Mouse (Mus musculus): Measurements from ENCODE around the gene Gtf2ird1.

DNA sequence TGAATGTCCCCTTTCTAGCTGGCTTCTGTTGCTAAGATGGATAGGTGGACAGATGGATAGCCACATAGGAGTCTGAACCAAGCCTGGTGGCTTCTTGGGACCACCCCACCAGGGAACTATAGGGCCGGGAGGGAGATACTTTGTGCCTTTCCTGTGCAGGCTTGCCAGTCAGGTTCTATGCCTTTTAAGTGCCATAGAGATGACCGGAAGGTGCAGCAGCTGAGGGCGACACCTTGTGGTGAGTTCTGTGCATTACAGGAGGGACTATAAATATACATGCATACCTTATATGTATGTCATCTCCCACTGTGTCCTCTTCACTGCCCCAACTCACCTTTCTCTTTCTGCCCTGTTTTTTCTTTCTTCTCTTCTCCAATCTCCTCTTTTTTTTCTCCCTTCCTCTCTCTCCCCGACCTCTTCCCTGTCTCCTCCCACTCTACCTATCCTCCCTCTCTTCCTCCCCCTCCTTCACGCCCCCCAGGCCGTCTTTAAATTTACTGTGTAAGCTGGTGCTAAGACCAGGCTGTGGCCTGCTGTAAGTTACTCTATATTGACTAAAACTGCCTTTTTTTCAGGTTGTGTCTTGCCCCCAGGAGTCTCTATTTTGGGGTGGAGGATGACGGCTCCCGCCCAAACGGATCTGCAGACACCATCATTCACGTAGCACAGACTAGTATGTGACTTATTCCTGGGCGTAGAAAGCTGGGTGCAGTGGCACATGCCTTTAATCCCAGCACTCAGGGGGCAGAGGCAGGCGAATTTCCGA, 29.6 kb upstream of the Gtf2ird1 start:
- TF ChIP-seq CTCF (conservative IDR thresholded peaks at IDR 0.05 in 1 of 2, IDR thresholded peaks at IDR 0.05 in 1 of 2; ENCODE audit: low read depth in 2 of 2, low read length in 2 of 2) (peak; percentile 96 to 99), TCF12 (IDR thresholded peaks at IDR 0.05; ENCODE audit: low read depth, low read length) (peak; percentile 45; the same call in 1 of the 2 replicates), ZMIZ1 (IDR thresholded peaks at IDR 0.05; ENCODE audit: low read depth, low read length) (no peak), JUND (conservative IDR thresholded peaks at IDR 0.05; ENCODE audit: low read depth, low read length) (no peak), CHD1 (IDR thresholded peaks at IDR 0.05; ENCODE audit: low read depth, low read length) (no peak), POLR2A (IDR thresholded peaks at IDR 0.05; ENCODE audit: low read depth, low read length) (no peak), MAX (IDR thresholded peaks at IDR 0.05; ENCODE audit: low read length) (no peak), ELF1 (IDR thresholded peaks at IDR 0.05; ENCODE audit: low read depth, low read length) (peak; percentile 67), MEF2A (IDR thresholded peaks at IDR 0.05; ENCODE audit: borderline replicate concordance, low read depth, low read length) (peak; percentile 60; the same call in 1 of the 2 replicates), EP300 (IDR thresholded peaks at IDR 0.05; ENCODE audit: low read length) (no peak), MAZ (IDR thresholded peaks at IDR 0.05; ENCODE audit: low read depth, low read length) (no peak), HCFC1 (IDR thresholded peaks at IDR 0.05; ENCODE audit: low read depth, low read length) (peak; percentile 65), ZNF384 (IDR thresholded peaks at IDR 0.05; ENCODE audit: low read depth, low read length) (no peak), E2F4 (IDR thresholded peaks at IDR 0.05; ENCODE audit: insufficient replicate concordance, low read depth, low read length) (no peak)

All from CH12.LX (cell line).